Mouse (Mus musculus) MEL (cell line): ENCODE data around the gene Mpl.

Experiments
- CTCF ChIP-seq, 3 experiments: IDR thresholded peaks in 2 of 3; conservative IDR thresholded peaks in 1 of 3; 2 replicates each; pipeline ENCODE4 v1.5.1; 2011 to 2012; ENCODE audit warnings: low read length in 3 of 3, low read depth in 2 of 3, mild to moderate bottlenecking in 2 of 3, improper control_type of control experiment in 1 of 3, inconsistent platforms in 1 of 3, mixed read lengths in 1 of 3, moderate library complexity in 1 of 3; ENCODE audit not compliant: control insufficient read depth in 1 of 3, insufficient read depth in 1 of 3, poor library complexity in 1 of 3, severe bottlenecking in 1 of 3
- EP300 ChIP-seq, 2 experiments: IDR thresholded peaks; 2 replicates each; pipeline ENCODE4 v1.6.1; 2011; ENCODE audit warnings: improper control_type of control experiment in 2 of 2, low read length in 2 of 2, low read depth in 1 of 2, mild to moderate bottlenecking in 1 of 2
- HCFC1 ChIP-seq: IDR thresholded peaks from 2 replicates; pipeline ENCODE4 v1.6.1; 2012; ENCODE audit warnings: low read depth, mild to moderate bottlenecking, inconsistent platforms, low read length, improper control_type of control experiment, moderate library complexity
- KAT2A ChIP-seq: conservative IDR thresholded peaks from 2 replicates; pipeline ENCODE4 v1.6.1; 2012; ENCODE audit warnings: low read depth, low read length, improper control_type of control experiment, inconsistent platforms
- MAX ChIP-seq: IDR thresholded peaks from 2 replicates; pipeline ENCODE4 v1.6.1; 2011; ENCODE audit warnings: low read length, improper control_type of control experiment
- MAZ ChIP-seq: IDR thresholded peaks from 2 replicates; pipeline ENCODE4 v1.6.1; 2012; ENCODE audit warnings: low read depth, mild to moderate bottlenecking, inconsistent platforms, low read length, improper control_type of control experiment
- MEF2A ChIP-seq: IDR thresholded peaks from 2 replicates; pipeline ENCODE4 v1.6.1; 2014; ENCODE audit warnings: low read depth, mild to moderate bottlenecking, inconsistent platforms, low read length, improper control_type of control experiment; ENCODE audit not compliant: poor library complexity, insufficient replicate concordance, severe bottlenecking; ENCODE audit errors: extremely low read depth
- MYC ChIP-seq: IDR thresholded peaks from 2 replicates; pipeline ENCODE4 v1.6.1; 2011; ENCODE audit warnings: low read depth, mild to moderate bottlenecking, low read length, improper control_type of control experiment, moderate library complexity
- NELFE ChIP-seq: IDR thresholded peaks from 2 replicates; pipeline ENCODE4 v1.6.1; 2011; ENCODE audit warnings: low read depth, low read length, improper control_type of control experiment
- POLR2A ChIP-seq, 2 experiments: IDR thresholded peaks; 2 replicates each; pipeline ENCODE4 v1.6.1; 2011 to 2012; ENCODE audit warnings: low read length in 2 of 2, mild to moderate bottlenecking in 2 of 2, control low read depth in 1 of 2, improper control_type of control experiment in 1 of 2, low read depth in 1 of 2, moderate library complexity in 1 of 2; ENCODE audit not compliant: control insufficient read depth in 1 of 2, insufficient read depth in 1 of 2, poor library complexity in 1 of 2
- POLR2AphosphoS5 ChIP-seq: IDR thresholded peaks from 2 replicates; pipeline ENCODE4 v1.6.1; 2012; ENCODE audit warnings: low read depth, borderline replicate concordance, mild to moderate bottlenecking, inconsistent platforms, low read length, moderate library complexity, mixed read lengths
- RAD21 ChIP-seq: IDR thresholded peaks from 2 replicates; pipeline ENCODE4 v1.6.1; 2011; ENCODE audit warnings: mild to moderate bottlenecking, low read depth, low read length, improper control_type of control experiment
- TBP ChIP-seq: IDR thresholded peaks from 2 replicates; pipeline ENCODE4 v1.8.0; 2011; ENCODE audit warnings: low read depth, low read length, improper control_type of control experiment
- USF1 ChIP-seq: IDR thresholded peaks from 2 replicates; pipeline ENCODE4 v1.6.1; 2014; ENCODE audit warnings: low read depth, mild to moderate bottlenecking, inconsistent platforms, low read length, improper control_type of control experiment, moderate library complexity

DNA sequence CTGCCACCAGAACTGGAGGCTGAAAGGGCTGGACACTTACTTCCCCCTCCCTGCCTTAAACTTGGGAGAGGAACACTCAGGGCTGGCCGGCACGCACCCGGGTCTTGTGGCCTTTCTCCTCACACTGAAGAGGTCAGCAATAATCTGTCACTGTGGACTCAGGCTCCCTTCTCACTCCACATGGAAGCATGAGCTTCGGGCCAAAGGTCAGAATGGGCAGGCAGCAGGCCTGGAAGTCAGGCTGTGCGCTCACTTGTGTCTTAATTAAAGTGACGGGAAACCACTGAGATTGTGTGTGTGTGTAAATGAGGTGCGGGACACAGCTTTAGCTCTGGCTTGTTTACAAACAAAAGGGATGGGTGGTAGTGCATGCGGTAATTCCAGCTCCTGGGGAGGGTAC, 25.0 kb downstream of the Mpl start:
- no peak for TF ChIP-seq EP300 (IDR thresholded peaks at IDR 0.05; ENCODE audit: low read depth in 1 of 2, low read length in 2 of 2)
- no peak; a peak in 1 of 4 replicates for TF ChIP-seq POLR2A (IDR thresholded peaks at IDR 0.05; ENCODE audit: control insufficient read depth in 1 of 2, insufficient read depth in 1 of 2, low read depth in 1 of 2, low read length in 2 of 2, poor library complexity in 1 of 2)
- TF ChIP-seq HCFC1, result no peak
- no peak for TF ChIP-seq KAT2A
- no peak for TF ChIP-seq RAD21
- no peak for TF ChIP-seq POLR2AphosphoS5
- TF ChIP-seq TBP, result no peak
- TF ChIP-seq NELFE, result no peak
- no peak for TF ChIP-seq MAX
- no peak for TF ChIP-seq USF1
- TF ChIP-seq CTCF (IDR thresholded peaks at IDR 0.05 in 2 of 3, conservative IDR thresholded peaks at IDR 0.05 in 1 of 3; ENCODE audit: control insufficient read depth in 1 of 3, insufficient read depth in 1 of 3, low read depth in 2 of 3, low read length in 3 of 3, poor library complexity in 1 of 3, severe bottlenecking in 1 of 3), result no peak
- no peak for TF ChIP-seq MEF2A
- no peak for TF ChIP-seq MAZ
- TF ChIP-seq MYC, result no peak
